Mouse (Mus musculus) ES-Bruce4 (cell line): ENCODE results near the gene Acot2. TPM values are rescaled to one million over a fixed set of nuclear protein-coding genes. Genes with fewer than 3 reads are reported as not detected.
"Not testable (repeated sequence)": the region's sequence is repeated elsewhere in the genome, so short reads cannot be mapped to it uniquely, and the experiment has no call there.

Source experiments
- H3K27ac ChIP-seq: 2 replicates; pipeline ENCODE4 v1.5.1; 2012; ENCODE audit warnings: low read length, inconsistent platforms; ENCODE audit not compliant: insufficient read depth
- H3K27me3 ChIP-seq: 2 replicates; pipeline ENCODE4 v1.6.1; 2012; ENCODE audit warnings: mild to moderate bottlenecking, low read length, inconsistent platforms; ENCODE audit not compliant: control insufficient read depth, poor library complexity, insufficient read depth, severe bottlenecking
- H3K36me3 ChIP-seq: 2 replicates; pipeline ENCODE4 v1.6.1; 2012; ENCODE audit warnings: inconsistent platforms, mild to moderate bottlenecking, low read length, moderate library complexity; ENCODE audit not compliant: control insufficient read depth, poor library complexity, insufficient read depth, severe bottlenecking
- H3K4me1 ChIP-seq: one replicate; pipeline ENCODE4 v1.8.1; 2011; ENCODE audit warnings: low read length; ENCODE audit not compliant: control insufficient read depth, insufficient read depth
- H3K4me3 ChIP-seq: 2 replicates; pipeline ENCODE4 v1.5.1; 2011; ENCODE audit warnings: low read depth, mild to moderate bottlenecking, low read length
- H3K9ac ChIP-seq: 2 replicates; pipeline ENCODE4 v1.6.1; 2012; ENCODE audit warnings: low read depth, mild to moderate bottlenecking, inconsistent platforms; ENCODE audit not compliant: poor library complexity, severe bottlenecking
- H3K9me3 ChIP-seq: replicated peaks from 2 replicates; pipeline ENCODE4 v1.6.1; 2012; ENCODE audit warnings: mild to moderate bottlenecking, low read length, inconsistent platforms; ENCODE audit not compliant: control insufficient read depth, poor library complexity, insufficient read depth, severe bottlenecking
- CTCF ChIP-seq: IDR thresholded peaks from one replicate; pipeline ENCODE4 v1.8.1; 2011; ENCODE audit warnings: low read depth, low read length
- EP300 ChIP-seq: IDR thresholded peaks from 2 replicates; pipeline ENCODE4 v1.6.1; 2011; ENCODE audit warnings: low read depth, low read length; ENCODE audit not compliant: insufficient read depth
- POLR2A ChIP-seq: IDR thresholded peaks from one replicate; pipeline ENCODE4 v1.8.1; 2011; ENCODE audit warnings: low read length; ENCODE audit not compliant: insufficient read depth
- polyA plus RNA-seq: library from polyadenylated mRNA; stranded (reverse); fragments of >200 nt; gene quantifications from 2 replicates; pipeline ENCODE4 v1.2.4, GENCODE M21; 2011; ENCODE audit warnings: low read depth; ENCODE audit not compliant: missing spikeins, insufficient read depth, insufficient read length

The Acot2 gene
- polyA plus RNA-seq, 1 experiment = 6.5 TPM

GRCm38 (mm10) chr12:84013130-84013529 lies 25.5 kb downstream of the Acot2 start:
- Histone ChIP-seq H3K36me3 (no peaks in the 10 kb centered on the region; the same call in 1 of the 2 replicates), H3K4me3 (no peak overlapping the region), H3K27me3 (peaks cover 4% of the 10 kb centered on the region; the same call in 1 of the 2 replicates), H3K4me1 (peaks cover 1% of the 10 kb centered on the region), H3K9ac (no peak overlapping the region), H3K9me3 (no peaks in the 10 kb centered on the region; the same call in 1 of the 2 replicates), H3K27ac (no peak overlapping the region)
- TF ChIP-seq CTCF (peak; percentile 71), POLR2A (no peak), EP300 (no peak)

DNA sequence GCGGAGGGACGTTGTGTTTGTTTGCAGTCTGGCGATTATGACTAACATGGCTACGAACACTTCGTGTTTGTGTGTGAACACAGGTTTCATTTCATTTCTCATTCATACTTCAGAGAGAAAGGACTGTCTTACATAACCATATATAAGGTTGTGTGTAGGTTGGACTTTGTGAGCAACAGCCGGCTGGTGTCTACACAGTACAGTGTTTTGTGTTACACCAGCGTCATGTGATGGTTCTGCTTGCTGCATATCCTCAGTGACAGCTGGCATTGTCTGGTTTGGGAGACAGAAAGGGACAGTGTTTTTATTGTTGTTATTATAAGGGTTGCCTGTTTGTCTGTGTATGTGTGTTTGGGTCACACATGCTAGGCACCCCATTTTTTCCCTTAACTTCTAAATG lies 26.0 kb downstream of the Acot2 start:
- no peaks in the 10 kb centered on the region; the same call in 1 of the 2 replicates for H3K36me3 ChIP-seq
- H3K27me3 ChIP-seq = peaks cover 4% of the 10 kb centered on the region; the same call in 1 of the 2 replicates
- TF ChIP-seq EP300 = no peak
- no peak for TF ChIP-seq CTCF
- TF ChIP-seq POLR2A = no peak
- no peak overlapping the region for H3K4me3 ChIP-seq
- no peak overlapping the region for H3K27ac ChIP-seq
- H3K4me1 ChIP-seq = peaks cover 1% of the 10 kb centered on the region
- no peak overlapping the region for H3K9ac ChIP-seq
- H3K9me3 ChIP-seq = no peaks in the 10 kb centered on the region

DNA sequence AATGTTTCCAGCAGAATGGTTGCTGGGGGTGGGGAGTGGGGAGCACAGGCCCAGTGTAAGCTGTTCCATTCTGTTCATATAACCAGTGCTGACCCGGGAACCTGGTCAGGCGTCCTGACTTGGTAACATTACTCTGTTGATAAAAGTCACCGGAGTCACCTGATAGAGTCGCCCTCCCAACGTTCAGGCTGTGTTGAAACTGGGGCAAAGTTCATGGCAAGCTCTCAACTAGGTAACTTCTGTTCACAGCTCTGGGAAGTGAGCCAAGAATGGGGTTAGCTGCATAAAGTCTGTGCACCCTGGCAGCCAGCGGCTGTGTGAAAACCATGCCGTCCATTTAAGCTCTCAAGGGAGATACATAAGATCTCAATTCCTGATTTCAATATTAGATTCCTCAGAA lies 32.9 kb downstream of the Acot2 start:
- not testable (repeated sequence) for H3K4me1 ChIP-seq

GRCm38 (mm10) chr12:84022266-84022665 lies 34.6 kb downstream of the Acot2 start:
- not testable (repeated sequence) for H3K36me3 ChIP-seq, H3K27ac ChIP-seq, H3K9ac ChIP-seq, H3K4me1 ChIP-seq, H3K27me3 ChIP-seq, H3K4me3 ChIP-seq
- peaks cover 22% of the 10 kb centered on the region for H3K9me3 ChIP-seq

More for the DNA sequence above, 32.9 kb downstream of the Acot2 start:
- H3K27me3 ChIP-seq, H3K36me3 ChIP-seq, H3K9ac ChIP-seq, H3K27ac ChIP-seq, H3K4me3 ChIP-seq: not testable (repeated sequence)
- peaks cover 12% of the 10 kb centered on the region for H3K9me3 ChIP-seq

DNA sequence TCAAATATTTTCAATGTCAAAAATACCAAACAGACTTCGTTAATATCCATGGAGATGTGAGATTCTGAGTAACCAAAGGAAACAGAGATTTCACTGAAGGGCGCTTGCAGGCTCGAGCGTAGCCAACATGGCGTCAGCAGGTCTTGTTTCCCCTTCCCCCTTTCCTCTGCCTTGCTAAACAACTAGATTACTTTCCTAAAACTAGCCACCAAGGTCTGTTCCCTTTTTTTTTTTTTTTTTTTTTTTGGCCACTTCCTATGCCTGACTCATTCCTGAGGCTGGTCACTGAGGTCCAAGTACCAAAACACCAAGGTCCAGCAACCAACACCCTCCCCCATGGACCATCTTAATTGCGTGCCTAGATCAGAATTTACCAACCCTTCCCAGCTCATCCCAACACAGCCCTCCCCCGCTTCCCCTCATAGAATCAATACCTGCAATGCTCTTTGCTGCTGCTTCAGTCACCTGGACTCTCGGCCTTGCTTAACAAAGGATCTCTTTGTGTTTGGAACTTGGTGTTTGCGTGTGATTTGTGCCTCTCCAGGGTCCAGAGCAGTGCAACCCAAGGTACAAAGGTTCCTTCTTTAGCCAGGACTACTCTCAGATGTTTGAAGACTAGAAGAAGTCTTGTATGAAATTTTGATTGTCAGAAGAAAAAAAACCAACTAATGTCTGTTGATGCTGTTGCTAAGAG lies 35.5 kb downstream of the Acot2 start:
- Histone ChIP-seq H3K4me3 (no peak overlapping the region), H3K9me3 (peaks cover 30% of the 10 kb centered on the region), H3K4me1 (no peaks in the 10 kb centered on the region), H3K36me3 (no peaks in the 10 kb centered on the region), H3K27me3 (no peaks in the 10 kb centered on the region; the same call in 1 of the 2 replicates), H3K27ac (no peak overlapping the region), H3K9ac (no peak overlapping the region)
- no peak for TF ChIP-seq CTCF
- TF ChIP-seq POLR2A = no peak
- no peak for TF ChIP-seq EP300

DNA sequence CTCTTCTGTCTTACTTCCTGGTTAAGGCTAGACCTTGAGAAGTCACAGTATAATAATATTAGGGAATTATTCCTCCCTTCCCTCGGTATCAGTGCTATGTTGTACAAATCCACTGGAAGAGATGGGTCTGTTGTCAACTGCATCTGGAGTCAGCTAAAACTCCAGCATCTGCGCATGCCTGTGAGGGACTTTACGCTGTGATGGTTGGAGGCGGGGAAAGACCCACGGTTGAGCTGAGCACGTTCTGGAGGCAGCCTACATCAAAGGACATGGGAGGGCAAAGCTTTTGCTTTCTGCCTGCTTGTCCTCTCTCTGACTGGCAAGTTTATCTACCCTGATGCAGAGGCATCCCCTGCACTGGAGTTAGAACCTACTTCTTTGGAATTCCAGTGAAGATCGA lies 38.2 kb downstream of the Acot2 start:
- Histone ChIP-seq H3K36me3 (no peaks in the 10 kb centered on the region), H3K27ac (no peak overlapping the region), H3K4me1 (no peaks in the 10 kb centered on the region), H3K9ac (no peak overlapping the region), H3K4me3 (no peak overlapping the region), H3K9me3 (peaks cover 33% of the 10 kb centered on the region), H3K27me3 (no peaks in the 10 kb centered on the region)
- no peak for TF ChIP-seq POLR2A
